Mouse (Mus musculus): Measurements from ENCODE around the gene Olfr1014.

Gene Olfr1014

DNA sequence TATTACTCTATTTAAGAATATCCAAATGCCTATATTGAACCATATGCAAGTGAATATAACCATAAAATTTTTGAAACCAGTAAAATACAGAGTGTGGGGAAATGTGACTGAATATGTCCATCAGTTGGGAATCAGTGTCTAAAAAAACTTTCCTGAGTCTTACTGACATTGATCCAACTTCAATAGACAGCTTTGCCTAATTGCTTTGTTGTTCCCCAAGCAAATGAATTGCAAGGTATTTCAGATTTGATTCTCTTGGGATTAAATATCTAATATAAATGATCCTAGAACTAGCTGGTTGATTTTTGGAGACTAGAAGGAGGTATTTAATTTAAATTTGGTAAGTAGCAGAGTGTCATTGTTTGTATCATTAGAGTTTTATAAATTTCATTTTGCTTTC lies at the start of gene Olfr1014:
Olfr1014 (plus strand) TSS at position 301 of the 400 bp plus-strand sequence.
- no peak for DNase-seq

DNA sequence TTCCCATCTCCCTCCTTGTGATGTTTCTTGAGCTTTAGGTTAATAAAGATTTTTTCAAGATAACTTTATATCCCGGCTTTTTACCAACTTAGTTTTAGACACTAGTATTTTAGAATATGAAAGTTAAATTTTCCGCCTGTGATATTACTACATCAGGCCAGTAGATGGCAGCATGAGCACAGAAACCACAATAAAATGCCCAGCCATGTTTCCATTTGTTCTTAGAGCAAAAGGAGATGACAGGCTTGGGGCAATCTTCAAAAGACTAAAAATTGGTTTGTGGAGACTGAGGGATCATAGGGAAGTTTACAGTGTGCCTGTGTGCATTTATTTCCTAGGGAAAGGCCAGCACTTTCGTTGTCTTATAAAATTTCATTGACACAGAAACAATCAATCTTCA lies 46.7 kb upstream of the Olfr1014 start:
- DNase-seq: no peak

DNA sequence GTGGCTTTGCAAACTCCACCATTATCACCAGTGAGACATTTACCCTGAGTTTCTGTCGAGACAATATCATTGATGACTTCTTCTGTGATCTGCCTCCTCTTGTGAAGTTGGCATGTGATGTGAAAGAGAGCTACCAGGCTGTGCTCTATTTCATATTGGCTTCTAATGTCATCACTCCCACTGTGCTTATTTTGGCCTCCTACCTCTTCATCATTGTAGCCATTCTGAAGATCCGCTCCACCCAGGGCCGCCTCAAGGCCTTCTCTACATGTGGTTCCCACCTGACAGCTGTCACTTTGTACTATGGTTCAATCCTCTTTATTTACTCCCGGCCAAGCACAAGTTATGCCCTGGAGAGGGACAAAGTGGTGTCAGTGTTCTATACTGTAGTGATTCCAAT lies 18.7 kb upstream of the Olfr1014 start:
- DNase-seq: no peak

DNA sequence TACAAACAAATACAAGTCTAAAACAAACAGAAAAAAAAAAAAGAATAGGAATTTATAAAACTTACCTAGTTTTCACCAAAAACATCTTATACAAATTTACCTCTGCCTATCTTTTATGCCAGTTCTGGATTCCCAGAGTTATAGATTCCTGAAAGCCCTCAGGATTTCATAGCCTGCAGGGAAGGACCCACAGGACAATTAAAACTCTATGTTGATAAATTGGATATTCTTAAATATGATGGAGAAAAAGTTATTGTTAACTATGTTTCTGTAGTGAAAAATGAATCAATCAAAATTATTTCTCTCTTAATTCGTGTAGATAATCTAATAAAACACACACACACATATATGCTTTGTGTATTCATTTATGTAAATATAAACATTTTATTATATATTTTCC lies 9.8 kb upstream of the Olfr1014 start, which contains the start of gene Olfr1012:
Olfr1012 (minus strand) TSS at position 101 of the 400 bp plus-strand sequence.
- DNase-seq: no peak

DNA sequence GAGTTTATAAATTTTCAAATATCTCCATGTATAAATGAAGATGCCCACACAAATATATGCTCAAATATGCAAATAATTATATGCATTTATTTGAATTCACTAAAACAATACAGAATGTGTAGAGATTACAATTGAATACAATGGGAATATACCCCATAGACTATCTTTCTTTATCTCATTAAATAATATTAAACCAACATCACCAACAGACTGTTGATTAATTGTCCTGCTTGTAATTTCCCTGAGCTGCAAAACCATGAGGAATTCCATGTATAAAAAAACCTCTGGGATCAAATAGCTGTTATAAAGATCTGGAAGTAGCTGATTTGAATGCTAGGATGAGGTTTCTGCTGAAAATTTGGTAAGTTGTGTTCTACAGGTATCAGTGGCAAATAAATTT lies 5.7 kb upstream of the Olfr1014 start, which contains the start of gene Olfr1013:
Olfr1013 (plus strand) TSS at position 301 of the 400 bp plus-strand sequence.
- no peak for DNase-seq

DNA sequence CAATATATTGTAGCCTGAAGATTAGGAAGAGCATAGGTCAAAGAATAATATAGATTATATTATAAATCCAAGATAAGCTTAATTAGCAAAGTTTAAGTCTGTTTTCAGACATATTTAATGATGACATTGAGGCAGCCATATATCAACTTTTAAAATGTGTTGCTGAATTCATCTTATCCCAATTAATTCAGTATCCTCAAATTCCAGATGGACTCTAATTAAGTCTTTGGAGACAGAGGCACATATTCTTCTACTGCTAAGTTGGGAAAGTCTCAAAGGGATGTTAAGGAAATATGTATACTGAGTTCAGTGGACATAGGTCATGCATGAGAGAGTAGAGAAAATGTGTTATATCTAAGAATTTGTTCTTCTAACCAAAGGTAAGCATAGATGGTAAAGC lies 9.2 kb downstream of the Olfr1014 start, which contains the start of gene Olfr1015:
Olfr1015 (plus strand) TSS at position 301 of the 400 bp plus-strand sequence.
- no peak for DNase-seq

DNA sequence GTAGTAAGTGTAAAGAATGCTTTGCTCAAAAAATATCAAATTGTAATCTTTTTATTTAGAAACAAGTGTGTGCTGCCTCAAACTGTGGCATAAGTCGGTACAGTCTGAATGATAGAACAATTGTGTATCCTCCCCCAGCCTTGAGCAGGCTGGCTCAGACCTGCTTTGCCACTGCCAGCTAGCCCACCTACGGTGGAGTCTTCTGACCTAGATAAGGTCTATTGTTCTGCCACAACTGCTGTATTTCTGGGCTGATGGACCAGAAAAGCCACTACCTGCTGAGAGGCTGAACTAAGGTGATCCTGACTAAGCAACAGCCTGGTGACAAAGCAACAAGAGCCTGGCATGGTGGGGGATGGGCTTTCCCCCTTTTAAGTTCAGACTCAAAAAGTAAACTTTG lies 19.8 kb downstream of the Olfr1014 start:
- DNase-seq: no peak

DNA sequence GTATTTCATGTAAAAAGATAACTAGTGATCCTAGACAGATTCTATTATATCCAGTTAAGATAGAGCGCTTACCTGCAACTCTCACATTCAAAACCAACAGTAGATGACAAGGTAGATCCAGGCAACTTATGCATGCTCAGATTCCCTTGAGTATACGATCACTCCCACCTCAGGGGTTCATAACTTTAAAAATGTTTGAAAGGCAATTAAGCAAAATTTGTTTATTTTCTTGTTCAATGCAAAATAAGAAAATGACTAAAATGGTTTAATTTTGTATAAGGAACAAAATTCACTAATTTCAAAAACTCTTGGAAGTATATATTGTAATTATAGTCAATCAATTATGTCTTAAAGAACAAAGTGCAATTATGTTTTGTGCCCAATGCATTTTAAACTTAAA lies 29.9 kb downstream of the Olfr1014 start, which contains the start of gene Olfr1016:
Olfr1016 (minus strand) TSS at position 101 of the 400 bp plus-strand sequence.
- no peak for DNase-seq

DNA sequence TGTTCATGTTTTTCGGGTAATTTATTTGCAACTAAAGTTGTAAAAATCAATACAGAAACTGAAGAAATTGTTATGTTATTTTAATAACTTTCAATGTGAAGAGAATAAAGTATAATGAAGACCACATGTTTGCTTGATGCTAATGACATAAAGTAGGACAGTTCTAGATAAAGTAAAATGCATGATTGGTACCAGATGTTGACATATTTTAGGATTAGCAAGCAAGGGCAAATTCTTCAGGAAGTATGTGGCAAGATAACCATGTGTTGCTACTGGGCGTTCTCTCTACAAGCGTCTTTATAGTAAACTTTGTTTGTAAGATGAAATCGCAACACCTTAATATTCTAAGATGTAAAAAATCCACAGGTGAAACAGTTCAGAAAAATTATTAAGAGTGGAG lies 32.0 kb downstream of the Olfr1014 start:
- DNase-seq: no peak

DNA sequence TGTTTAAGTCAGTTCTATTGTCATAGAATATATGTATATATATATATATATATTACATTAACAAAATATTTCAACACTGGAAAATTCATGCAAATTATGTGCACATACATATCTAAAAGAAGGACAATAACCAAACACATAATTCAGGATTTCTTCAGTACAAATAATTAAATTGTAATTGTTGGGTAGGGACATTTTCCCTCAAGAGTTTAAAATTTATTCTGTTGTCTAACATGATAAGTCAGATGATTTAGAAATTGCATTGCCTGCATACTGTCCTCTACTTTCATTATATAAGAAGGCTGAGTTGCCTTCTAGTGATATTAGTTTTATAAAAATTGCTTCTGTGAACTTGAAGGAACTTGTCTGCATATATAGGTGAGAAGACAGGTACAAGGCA lies 45.7 kb downstream of the Olfr1014 start, which contains the start of gene Olfr1018:
Olfr1018 (plus strand) TSS at position 301 of the 400 bp plus-strand sequence.
- no peak for DNase-seq
